Comparison of ENCODE assay signal across 12 mouse cellular contexts in the genomic region with DNA sequence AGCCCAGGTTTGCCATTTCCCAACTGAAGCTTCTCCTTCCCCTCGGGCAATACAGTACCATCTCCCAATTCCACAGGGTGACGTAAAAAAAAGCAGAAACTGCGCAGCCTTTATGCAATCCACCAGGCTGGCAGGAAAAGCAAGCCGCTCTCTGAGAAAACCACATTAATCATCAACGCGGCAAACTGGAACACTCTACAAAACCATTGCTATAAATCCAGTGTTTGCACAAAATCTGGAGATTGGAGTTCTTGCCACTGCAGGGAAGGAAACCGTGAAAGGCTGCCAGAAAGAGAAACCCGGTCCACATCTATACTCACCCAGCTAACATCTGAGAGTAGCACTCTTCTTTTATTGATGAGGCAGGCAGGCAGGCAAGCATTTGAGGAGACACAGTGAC.
DNase-seq lines count a peak whose midpoint lies in the region; ATAC-seq and TF ChIP-seq lines count a peak whose summit lies in the region.
"Had no signal": no experiment of that assay in that cellular context is flagged by ENCODE, and none has a peak within 500 bp of the region (broad histone marks: within the 10 kb centered on the region; RNA-seq: fewer than 3 reads in every experiment).

No protein-coding gene starts in this region.

- H3K27ac ChIP-seq in midbrain, embryonic 14.5 days (replicated peaks; ENCODE audit: low read depth, low read length): no peak overlapping the region
- H3K27ac ChIP-seq in midbrain, embryonic 13.5 days: no peak overlapping the region
- peak overlapping the region; percentile 51; the same call in 1 of the 2 replicates for H3K27ac ChIP-seq in embryonic facial prominence, embryonic 10.5 days (replicated peaks)
- H3K27ac ChIP-seq in limb, embryonic 14.5 days (replicated peaks; ENCODE audit: low read depth, low read length): no peak overlapping the region
- peak overlapping the region; percentile 64 for H3K27ac ChIP-seq in stomach, embryonic 15.5 days
- H3K27ac ChIP-seq: forebrain, embryonic 12.5 days; heart, embryonic 10.5 days; neural tube, embryonic 12.5 days had no signal

- DNase-seq in midbrain, embryonic 14.5 days: peak; percentile 11
- no peak for DNase-seq in embryonic facial prominence, embryonic 10.5 days (ENCODE audit: low spot score)
- DNase-seq in limb, embryonic 14.5 days (ENCODE audit: low spot score): peak; percentile 77
- no peak for DNase-seq in heart, adult 11 months
- DNase-seq in testis, postnatal 10 days (ENCODE audit: low spot score): no peak
- DNase-seq in layer of hippocampus, adult 9-11 months: no peak
- DNase-seq: right cerebral cortex, postnatal 25 days had no signal

- H3K9me3 ChIP-seq in midbrain, embryonic 14.5 days (ENCODE audit: control insufficient read depth, low read length): no peaks in the 10 kb centered on the region
- no peaks in the 10 kb centered on the region for H3K9me3 ChIP-seq in midbrain, embryonic 13.5 days
- H3K9me3 ChIP-seq in embryonic facial prominence, embryonic 10.5 days: no peaks in the 10 kb centered on the region
- H3K9me3 ChIP-seq in limb, embryonic 14.5 days (ENCODE audit: control insufficient read depth, low read length): no peaks in the 10 kb centered on the region
- no peaks in the 10 kb centered on the region for H3K9me3 ChIP-seq in stomach, embryonic 15.5 days
- H3K9me3 ChIP-seq: forebrain, embryonic 12.5 days; heart, embryonic 10.5 days; neural tube, embryonic 12.5 days had no signal

- H3K9ac ChIP-seq in midbrain, embryonic 14.5 days (replicated peaks; ENCODE audit: low read length): no peak overlapping the region
- H3K9ac ChIP-seq in midbrain, embryonic 13.5 days (replicated peaks): no peak overlapping the region
- no peak overlapping the region for H3K9ac ChIP-seq in limb, embryonic 14.5 days (ENCODE audit: low read depth, low read length, severe bottlenecking)
- H3K9ac ChIP-seq in stomach, embryonic 15.5 days: no peak overlapping the region
- H3K9ac ChIP-seq: forebrain, embryonic 12.5 days; neural tube, embryonic 12.5 days had no signal

- WGBS in midbrain, embryonic 14.5 days: 79% methylated on average over 8 of the region's 8 CpGs
- 83% methylated on average over 8 of the region's 8 CpGs for WGBS in midbrain, embryonic 13.5 days
- 72% methylated on average over 8 of the region's 8 CpGs for WGBS in embryonic facial prominence, embryonic 10.5 days
- WGBS in limb, embryonic 14.5 days: 10% methylated on average over 8 of the region's 8 CpGs
- WGBS in stomach, embryonic 15.5 days: 16% methylated on average over 8 of the region's 8 CpGs

- H3K27me3 ChIP-seq in midbrain, embryonic 14.5 days (ENCODE audit: control insufficient read depth, insufficient read depth, low read length): peaks cover 7% of the 10 kb centered on the region; the same call in 1 of the 2 replicates
- H3K27me3 ChIP-seq in midbrain, embryonic 13.5 days: peaks cover 37% of the 10 kb centered on the region
- peaks cover 32% of the 10 kb centered on the region; the same call in 1 of the 2 replicates for H3K27me3 ChIP-seq in embryonic facial prominence, embryonic 10.5 days (replicated peaks; ENCODE audit: low read depth, poor library complexity, severe bottlenecking)
- H3K27me3 ChIP-seq in limb, embryonic 14.5 days (ENCODE audit: control insufficient read depth, insufficient read depth, low read length): no peaks in the 10 kb centered on the region
- H3K27me3 ChIP-seq in stomach, embryonic 15.5 days (replicated peaks): no peaks in the 10 kb centered on the region

- H3K4me2 ChIP-seq in midbrain, embryonic 14.5 days (ENCODE audit: low read length): no peak overlapping the region
- no peak overlapping the region for H3K4me2 ChIP-seq in midbrain, embryonic 13.5 days (replicated peaks)
- no peak overlapping the region; the same call in 1 of the 2 replicates for H3K4me2 ChIP-seq in limb, embryonic 14.5 days (replicated peaks; ENCODE audit: low read depth, low read length, severe bottlenecking)
- H3K4me2 ChIP-seq in stomach, embryonic 15.5 days: no peak overlapping the region
- H3K4me2 ChIP-seq: forebrain, embryonic 12.5 days; neural tube, embryonic 12.5 days had no signal

- ATAC-seq in midbrain, embryonic 14.5 days (ENCODE audit: low FRiP score, low TSS enrichment): no peak
- ATAC-seq in midbrain, embryonic 13.5 days: no peak
- ATAC-seq in limb, embryonic 14.5 days (ENCODE audit: low FRiP score, low read depth): no peak; the same call in 1 of the 2 replicates
- ATAC-seq in stomach, embryonic 15.5 days (ENCODE audit: insufficient read depth, low FRiP score, low read depth): peak; percentile 54; the same call in 1 of the 2 replicates

- no peak overlapping the region for H3K4me3 ChIP-seq in midbrain, embryonic 14.5 days (replicated peaks; ENCODE audit: low read depth, low read length)
- H3K4me3 ChIP-seq in midbrain, embryonic 13.5 days (replicated peaks): no peak overlapping the region
- no peak overlapping the region for H3K4me3 ChIP-seq in embryonic facial prominence, embryonic 10.5 days
- H3K4me3 ChIP-seq in limb, embryonic 14.5 days (replicated peaks; ENCODE audit: low read length): no peak overlapping the region
- H3K4me3 ChIP-seq in stomach, embryonic 15.5 days (replicated peaks): no peak overlapping the region
- H3K4me3 ChIP-seq: forebrain, embryonic 12.5 days; heart, embryonic 10.5 days; neural tube, embryonic 12.5 days had no signal

- TF ChIP-seq POLR2A in limb, embryonic 14.5 days (IDR thresholded peaks at IDR 0.05; ENCODE audit: borderline replicate concordance, extremely low read depth, insufficient read depth, insufficient read length): no peak

- H3K4me1 ChIP-seq in midbrain, embryonic 14.5 days (ENCODE audit: control insufficient read depth, insufficient read depth, low read length): no peaks in the 10 kb centered on the region
- no peaks in the 10 kb centered on the region; the same call in 1 of the 2 replicates for H3K4me1 ChIP-seq in midbrain, embryonic 13.5 days (replicated peaks)
- peaks cover 48% of the 10 kb centered on the region for H3K4me1 ChIP-seq in embryonic facial prominence, embryonic 10.5 days
- peaks cover 43% of the 10 kb centered on the region for H3K4me1 ChIP-seq in limb, embryonic 14.5 days (ENCODE audit: control insufficient read depth, insufficient read depth, low read length)
- peaks cover 25% of the 10 kb centered on the region for H3K4me1 ChIP-seq in stomach, embryonic 15.5 days

- H3K36me3 ChIP-seq in midbrain, embryonic 14.5 days (ENCODE audit: control insufficient read depth, insufficient read depth, low read length): no peaks in the 10 kb centered on the region
- H3K36me3 ChIP-seq in midbrain, embryonic 13.5 days: no peaks in the 10 kb centered on the region
- H3K36me3 ChIP-seq in embryonic facial prominence, embryonic 10.5 days (replicated peaks): no peaks in the 10 kb centered on the region
- no peaks in the 10 kb centered on the region for H3K36me3 ChIP-seq in limb, embryonic 14.5 days (ENCODE audit: control insufficient read depth, insufficient read depth, low read length)
- H3K36me3 ChIP-seq in stomach, embryonic 15.5 days: no peaks in the 10 kb centered on the region
- H3K36me3 ChIP-seq: forebrain, embryonic 12.5 days; heart, embryonic 10.5 days; neural tube, embryonic 12.5 days had no signal

Comparison
In these comparisons a context has a peak if more than half of its experiments do, and no peak if none do; other contexts are left out.
1. DNase-seq: peak in midbrain, embryonic 14.5 days (single experiment) and limb, embryonic 14.5 days (single experiment); none in embryonic facial prominence, embryonic 10.5 days (single experiment), heart, adult 11 months (single experiment), testis, postnatal 10 days (single experiment) and layer of hippocampus, adult 9-11 months (single experiment).
2. H3K27ac ChIP-seq: peak in embryonic facial prominence, embryonic 10.5 days (single experiment) and stomach, embryonic 15.5 days (single experiment); none in midbrain, embryonic 14.5 days (single experiment), midbrain, embryonic 13.5 days (single experiment) and limb, embryonic 14.5 days (single experiment).